In genomic region chr4:128924841-128925606, GRCm38 (mm10) we compare ENCODE assay signal across 8 mouse cellular contexts. TPM values are rescaled to one million over a fixed set of nuclear protein-coding genes. Genes with fewer than 3 reads are reported as not detected.
A peak's percentile ranks its signal among the peaks of the same experiment; 100 is the strongest.
DNase-seq lines count a peak whose midpoint lies in the region; ATAC-seq lines count a peak whose summit lies in the region.

No protein-coding gene starts in this region.

- peak overlapping the region; percentile 65 for H3K9ac ChIP-seq in embryonic facial prominence, embryonic 11.5 days (replicated peaks; ENCODE audit: low read length)
- peak overlapping the region; percentile 62 for H3K9ac ChIP-seq in limb, embryonic 13.5 days
- H3K9ac ChIP-seq in midbrain, embryonic 15.5 days, result peak overlapping the region; percentile 54

- no peaks in the 10 kb centered on the region for H3K36me3 ChIP-seq in erythroblast, embryonic 14.5 days (ENCODE audit: control insufficient read depth)
- no peaks in the 10 kb centered on the region for H3K36me3 ChIP-seq in embryonic facial prominence, embryonic 11.5 days (replicated peaks; ENCODE audit: control insufficient read depth, insufficient read depth, low read depth, low read length)
- H3K36me3 ChIP-seq in limb, embryonic 13.5 days, result no peaks in the 10 kb centered on the region
- H3K36me3 ChIP-seq in midbrain, embryonic 15.5 days (replicated peaks), result no peaks in the 10 kb centered on the region

- 0 out of 2 replicates have a peak overlapping the region, but pooled peaks have one; percentile 22 for H3K27ac ChIP-seq in embryonic facial prominence, embryonic 11.5 days (replicated peaks; ENCODE audit: low read depth, low read length)
- no peak overlapping the region for H3K27ac ChIP-seq in limb, embryonic 13.5 days
- peak overlapping the region; percentile 56; the same call in 1 of the 2 replicates for H3K27ac ChIP-seq in midbrain, embryonic 15.5 days

- ATAC-seq in erythroblast, adult 5-6 weeks (replicated peaks; ENCODE audit: low FRiP score, poor library complexity, severe bottlenecking), result no peak
- ATAC-seq in embryonic facial prominence, embryonic 11.5 days (replicated peaks; ENCODE audit: insufficient number of reproducible peaks, low FRiP score, low TSS enrichment, low read depth), result peak; percentile 71
- ATAC-seq in limb, embryonic 13.5 days (ENCODE audit: low FRiP score, low read depth), result peak; percentile 86
- ATAC-seq in midbrain, embryonic 15.5 days (replicated peaks), result peak; percentile 88

- H3K4me1 ChIP-seq in erythroblast, embryonic 14.5 days (ENCODE audit: control insufficient read depth), result peaks cover 4% of the 10 kb centered on the region
- no peaks in the 10 kb centered on the region for H3K4me1 ChIP-seq in embryonic facial prominence, embryonic 11.5 days (ENCODE audit: control insufficient read depth, insufficient read depth, low read length)
- H3K4me1 ChIP-seq in limb, embryonic 13.5 days, result peaks cover 4% of the 10 kb centered on the region
- H3K4me1 ChIP-seq in midbrain, embryonic 15.5 days, result peaks cover 11% of the 10 kb centered on the region

- WGBS in embryonic facial prominence, embryonic 11.5 days, result 13% methylated on average over 36 of the region's 36 CpGs
- WGBS in limb, embryonic 13.5 days, result 15% methylated on average over 36 of the region's 36 CpGs
- 12% methylated on average over 36 of the region's 36 CpGs for WGBS in midbrain, embryonic 15.5 days

- no peaks in the 10 kb centered on the region for H3K9me3 ChIP-seq in erythroblast, embryonic 14.5 days (ENCODE audit: control insufficient read depth, low read length)
- H3K9me3 ChIP-seq in embryonic facial prominence, embryonic 11.5 days (replicated peaks; ENCODE audit: control insufficient read depth, low read length), result no peaks in the 10 kb centered on the region
- no peaks in the 10 kb centered on the region for H3K9me3 ChIP-seq in limb, embryonic 13.5 days
- H3K9me3 ChIP-seq in midbrain, embryonic 15.5 days, result no peaks in the 10 kb centered on the region

- peaks cover 27% of the 10 kb centered on the region for H3K27me3 ChIP-seq in erythroblast, embryonic 14.5 days (ENCODE audit: control insufficient read depth)
- no peaks in the 10 kb centered on the region for H3K27me3 ChIP-seq in embryonic facial prominence, embryonic 11.5 days (ENCODE audit: control insufficient read depth, insufficient read depth, low read length)
- H3K27me3 ChIP-seq in limb, embryonic 13.5 days, result peaks cover 7% of the 10 kb centered on the region; the same call in 1 of the 2 replicates
- peaks cover 16% of the 10 kb centered on the region for H3K27me3 ChIP-seq in midbrain, embryonic 15.5 days (replicated peaks)

- peak overlapping the region; percentile 27 for H3K4me3 ChIP-seq in erythroblast, embryonic 14.5 days (replicated peaks)
- H3K4me3 ChIP-seq in embryonic facial prominence, embryonic 11.5 days (ENCODE audit: low read depth, low read length), result peak overlapping the region; percentile 27
- H3K4me3 ChIP-seq in limb, embryonic 13.5 days, result peak overlapping the region; percentile 42
- peak overlapping the region; percentile 42 for H3K4me3 ChIP-seq in midbrain, embryonic 15.5 days

- DNase-seq in embryonic facial prominence, embryonic 11.5 days (ENCODE audit: low spot score), result peak; percentile 95
- peak; percentile 71 for DNase-seq in heart, adult 8-10 months (ENCODE audit: low spot score)
- peak; percentile 76 for DNase-seq in kidney, adult 9 months
- peak; percentile 17 to 70 for DNase-seq in spleen, postnatal 10 days (ENCODE audit: low spot score in 2 of 2)

- H3K4me2 ChIP-seq in embryonic facial prominence, embryonic 11.5 days (ENCODE audit: low read depth, low read length), result peak overlapping the region; percentile 68
- peak overlapping the region; percentile 74 for H3K4me2 ChIP-seq in limb, embryonic 13.5 days (replicated peaks)
- peak overlapping the region; percentile 81 for H3K4me2 ChIP-seq in midbrain, embryonic 15.5 days

RNA-seq across cellular contexts. Expression of gene Azin2, which starts 37.2 kb away (rescaled TPM):
- 0.02 TPM in 1 of 2 replicates, not detected in the other for polyA plus RNA-seq in erythroblast, embryonic 14.5 days (2012)
- total RNA-seq in erythroblast, adult 5-6 weeks (2015; ENCODE audit: low replicate concordance), result not detected in 2 replicates
- 0.85 TPM in 1 of 2 replicates, not detected in the other for total RNA-seq in erythroblast, adult 5-6 weeks (2017; ENCODE audit: low replicate concordance)
- 14.0 and 14.6 TPM in 2 replicates for polyA plus RNA-seq in embryonic facial prominence, embryonic 11.5 days (2014; fragmentation: Nextera tagmentation; extraction: Ambion mirVana)
- total RNA-seq in heart, adult 8-10 months (2022), result 1 to 10 TPM; 2.5 to 5.5 (median 3.2) TPM
- polyA plus RNA-seq in limb, embryonic 13.5 days (2015; fragmentation: Nextera tagmentation; extraction: Ambion mirVana), result 31.9 and 32.3 TPM in 2 replicates
- polyA plus RNA-seq in midbrain, embryonic 15.5 days (2015; fragmentation: Nextera tagmentation; extraction: Ambion mirVana), result 19.1 and 23.2 TPM in 2 replicates

RNA-seq across cellular contexts. Expression of gene Trim62, which starts 41.6 kb away (rescaled TPM):
- not detected in 2 replicates for polyA plus RNA-seq in erythroblast, embryonic 14.5 days (2012)
- not detected in 2 replicates for total RNA-seq in erythroblast, adult 5-6 weeks (2015; ENCODE audit: low replicate concordance)
- not detected in 2 replicates for total RNA-seq in erythroblast, adult 5-6 weeks (2017; ENCODE audit: low replicate concordance)
- polyA plus RNA-seq in embryonic facial prominence, embryonic 11.5 days (2014; fragmentation: Nextera tagmentation; extraction: Ambion mirVana), result 13.9 and 14.6 TPM in 2 replicates
- total RNA-seq in heart, adult 8-10 months (2022), result 1 to 10 TPM in 3 of 4 experiments, under 1 TPM in 1; 0.97 to 1.1 (median 1.0) TPM
- 6.7 and 7.6 TPM in 2 replicates for polyA plus RNA-seq in limb, embryonic 13.5 days (2015; fragmentation: Nextera tagmentation; extraction: Ambion mirVana)
- 21.3 and 21.5 TPM in 2 replicates for polyA plus RNA-seq in midbrain, embryonic 15.5 days (2015; fragmentation: Nextera tagmentation; extraction: Ambion mirVana)

Comparison
In these comparisons a context has a peak if more than half of its experiments do, and no peak if none do; other contexts are left out.
1. DNase-seq: peak in every context shown above with its lines; median percentile 95 in embryonic facial prominence, embryonic 11.5 days; 76 in kidney, adult 9 months; 71 in heart, adult 8-10 months; 44 in spleen, postnatal 10 days.
2. RNA of gene Azin2, which starts 37.2 kb away (polyA plus RNA-seq): 31.9 to 32.3 TPM in limb, embryonic 13.5 days, 19.1 to 23.2 TPM in midbrain, embryonic 15.5 days and 14.0 to 14.6 TPM in embryonic facial prominence, embryonic 11.5 days; 0.02 TPM in erythroblast, embryonic 14.5 days; every median in the first group is over 10 times any median in the second.
3. Peak in every context shown above with its lines, with median percentiles within 50 percentile points of each other: H3K4me3 ChIP-seq, H3K4me2 ChIP-seq and H3K9ac ChIP-seq.